Mouse (Mus musculus): ENCODE measurements around the gene Me3.

DNA sequence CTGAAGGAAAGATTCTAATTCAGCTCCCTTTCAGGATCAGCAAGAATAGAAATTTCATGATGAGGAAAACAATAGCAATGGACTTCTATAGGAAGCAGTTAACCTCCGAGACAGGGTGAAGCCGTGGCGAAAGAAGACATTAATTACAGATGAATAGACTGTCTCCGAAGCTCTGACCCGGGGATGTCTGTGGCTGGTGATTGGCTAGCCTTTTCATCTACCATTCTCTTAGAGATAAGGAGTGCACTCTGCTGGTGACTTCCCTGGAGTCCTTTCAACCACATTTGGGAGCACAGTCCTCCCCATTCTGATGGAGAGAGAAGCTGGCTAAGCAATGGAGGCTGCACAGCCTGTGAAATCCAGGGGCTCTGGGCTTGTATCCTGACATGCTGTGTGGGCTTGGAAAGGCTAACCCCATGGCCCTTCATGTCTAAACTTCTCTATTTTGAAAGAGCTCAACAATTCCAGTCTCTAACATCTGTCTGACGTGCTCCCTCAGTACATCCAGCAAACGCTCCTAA, 25.6 kb downstream of the Me3 start:
- TF ChIP-seq CTCF (IDR thresholded peaks at IDR 0.05; ENCODE audit: extremely low read depth, insufficient read depth, insufficient read length, insufficient replicate concordance) (no peak), POLR2A (IDR thresholded peaks at IDR 0.05; ENCODE audit: low read depth, low read length) (no peak)
